Mouse (Mus musculus) urinary bladder, adult 2 months (tissue): ENCODE results near the gene Lrrc4c. TPM values are rescaled to one million over a fixed set of nuclear protein-coding genes. Genes with fewer than 3 reads are reported as not detected.
A peak's percentile ranks its signal among the peaks of the same experiment; 100 is the strongest.

Experiments
- DNase-seq: peaks from one replicate; pipeline ENCODE4 v3.0.0; 2022; ENCODE audit warnings: low spot score
- polyA plus RNA-seq: library from polyadenylated mRNA; depleted of rRNA; stranded (reverse); fragments of >200 nt; gene quantifications from 2 replicates; pipeline ENCODE4 v1.2.3, GENCODE M21; 2012

The Lrrc4c gene
- polyA plus RNA-seq, 1 experiment: 0.58 TPM

GRCm38 (mm10) chr2:97284986-97285385 lies 967.0 kb downstream of the Lrrc4c start:
- DNase-seq: no peak

- no peak for DNase-seq
Observed at GRCm38 (mm10) chr2:97294216-97294615, 976.2 kb downstream of the Lrrc4c start.

- DNase-seq: no peak
Observed at GRCm38 (mm10) chr2:97299704-97300103, 981.7 kb downstream of the Lrrc4c start.

GRCm38 (mm10) chr2:97318008-97318407 lies 1000.0 kb downstream of the Lrrc4c start:
- DNase-seq: no peak

GRCm38 (mm10) chr2:97318536-97318935 lies 1000.6 kb downstream of the Lrrc4c start:
- DNase-seq: no peak

GRCm38 (mm10) chr2:97332084-97332682 lies 1014.2 kb downstream of the Lrrc4c start:
- no peak for DNase-seq

GRCm38 (mm10) chr2:97339627-97340026 lies 1021.7 kb downstream of the Lrrc4c start:
- DNase-seq: no peak

- no peak for DNase-seq
Observed at GRCm38 (mm10) chr2:97361235-97361634, 1043.3 kb downstream of the Lrrc4c start.

GRCm38 (mm10) chr2:97369978-97370377 lies 1052.0 kb downstream of the Lrrc4c start:
- DNase-seq: no peak

GRCm38 (mm10) chr2:97391437-97391836 lies 1073.5 kb downstream of the Lrrc4c start:
- DNase-seq: no peak

GRCm38 (mm10) chr2:97391876-97392275 lies 1073.9 kb downstream of the Lrrc4c start:
- DNase-seq: no peak

GRCm38 (mm10) chr2:97413066-97413465 lies 1095.1 kb downstream of the Lrrc4c start:
- DNase-seq: no peak

- DNase-seq: no peak
Observed at GRCm38 (mm10) chr2:97414416-97415362, 1096.7 kb downstream of the Lrrc4c start.

GRCm38 (mm10) chr2:97434140-97434539 lies 1116.2 kb downstream of the Lrrc4c start:
- no peak for DNase-seq

- DNase-seq: no peak
Observed at GRCm38 (mm10) chr2:97435616-97436015, 1117.6 kb downstream of the Lrrc4c start.

- DNase-seq: no peak
Observed at GRCm38 (mm10) chr2:97437767-97438166, 1119.8 kb downstream of the Lrrc4c start.

GRCm38 (mm10) chr2:97463573-97463972 lies 1145.6 kb downstream of the Lrrc4c start:
- DNase-seq: no peak

GRCm38 (mm10) chr2:97466243-97466793 lies 1148.3 kb downstream of the Lrrc4c start:
- DNase-seq: peak; percentile 55

GRCm38 (mm10) chr2:97467031-97467549 lies 1149.1 kb downstream of the Lrrc4c start:
- DNase-seq: no peak

- DNase-seq: no peak
Observed at GRCm38 (mm10) chr2:97467664-97468063, 1149.7 kb downstream of the Lrrc4c start.

GRCm38 (mm10) chr2:97468372-97468771 lies 1150.4 kb downstream of the Lrrc4c start:
- DNase-seq: no peak

GRCm38 (mm10) chr2:97469396-97469795 lies 1151.4 kb downstream of the Lrrc4c start:
- DNase-seq: no peak
